Comparison of ENCODE assay signal across 10 mouse cellular contexts in genomic region chr14:21348611-21349260, GRCm38 (mm10).
"Had no signal": no experiment of that assay in that cellular context is flagged by ENCODE, and none has a peak within 500 bp of the region (broad histone marks: within the 10 kb centered on the region; RNA-seq: fewer than 3 reads in every experiment).

No protein-coding gene starts in this region.

- DNase-seq: kidney, postnatal 36 days; layer of hippocampus, adult 9-11 months; layer of hippocampus, postnatal 36 days; lung, postnatal 36 days; right cerebral cortex, postnatal 14 days; thymus, adult 2 months had no signal

- H3K36me3 ChIP-seq: liver, embryonic 15.5 days; midbrain, embryonic 13.5 days; stomach, embryonic 15.5 days had no signal

- H3K9ac ChIP-seq: liver, embryonic 15.5 days; midbrain, embryonic 13.5 days; stomach, embryonic 15.5 days had no signal

- H3K4me3 ChIP-seq: liver, embryonic 15.5 days; midbrain, embryonic 13.5 days; stomach, embryonic 15.5 days had no signal

- ATAC-seq: midbrain, embryonic 13.5 days had no signal

- H3K4me2 ChIP-seq: liver, embryonic 11.5 days; liver, embryonic 15.5 days; midbrain, embryonic 13.5 days; stomach, embryonic 15.5 days had no signal

- H3K9me3 ChIP-seq: liver, embryonic 15.5 days; midbrain, embryonic 13.5 days; stomach, embryonic 15.5 days had no signal

- H3K27me3 ChIP-seq: liver, embryonic 15.5 days; midbrain, embryonic 13.5 days; stomach, embryonic 15.5 days had no signal

- H3K27ac ChIP-seq: liver, embryonic 15.5 days; midbrain, embryonic 13.5 days; stomach, embryonic 15.5 days had no signal

- H3K4me1 ChIP-seq: liver, embryonic 15.5 days; midbrain, embryonic 13.5 days; stomach, embryonic 15.5 days had no signal
